Mouse (Mus musculus) kidney, adult 2 months (tissue): ENCODE measurements at regions not wholly inside any gene's neighbourhood (a gene's known extent, or its start where the extent isn't known, plus 50 kb on each side); places are given as distances from the start of the nearest gene placed in this dataset.

ENCODE experiments used
- DNase-seq: peaks from one replicate; pipeline ENCODE4 v3.0.0; 2021
- H3K27ac ChIP-seq: fragments of 200-500 bp; 2 replicates; pipeline ENCODE4 v1.5.1; 2012; ENCODE audit warnings: low read depth, low read length, control low read depth, inconsistent platforms; ENCODE audit not compliant: insufficient read depth
- H3K27me3 ChIP-seq: fragments of 200-500 bp; replicated peaks from 2 replicates; pipeline ENCODE4 v1.6.1; 2012; ENCODE audit warnings: mild to moderate bottlenecking, moderate library complexity, low read length, inconsistent platforms; ENCODE audit not compliant: control insufficient read depth, insufficient read depth
- H3K36me3 ChIP-seq: fragments of 200-500 bp; 2 replicates; pipeline ENCODE4 v1.6.1; 2012; ENCODE audit warnings: mild to moderate bottlenecking, moderate library complexity, low read length, inconsistent platforms; ENCODE audit not compliant: control insufficient read depth, insufficient read depth
- H3K4me1 ChIP-seq: fragments of 200-500 bp; 2 replicates; pipeline ENCODE4 v1.6.1; 2011; ENCODE audit warnings: low read length; ENCODE audit not compliant: control insufficient read depth, insufficient read depth
- H3K4me3 ChIP-seq: fragments of 200-500 bp; 2 replicates; pipeline ENCODE4 v1.5.1; 2011; ENCODE audit warnings: mild to moderate bottlenecking, low read depth, low read length, control low read depth; ENCODE audit not compliant: insufficient read depth
- CTCF ChIP-seq: fragments of 200-500 bp; conservative IDR thresholded peaks from 2 replicates; pipeline ENCODE4 v1.5.1; 2011; ENCODE audit warnings: low read depth, mild to moderate bottlenecking, control low read depth, low read length, moderate library complexity, mixed read lengths; ENCODE audit not compliant: insufficient read depth, insufficient read length
- POLR2A ChIP-seq: fragments of 200-500 bp; IDR thresholded peaks from one replicate; pipeline ENCODE4 v1.6.1; 2011; ENCODE audit warnings: low read depth, low read length, control low read depth
- WGBS: fragments of 180-500 bp; shearing (Covaris S2); methylation state at CpG from one replicate; pipeline ENCODE4 v1.1.7; 2018; 5-methylcytosine and 5-hydroxymethylcytosine counted together

DNA sequence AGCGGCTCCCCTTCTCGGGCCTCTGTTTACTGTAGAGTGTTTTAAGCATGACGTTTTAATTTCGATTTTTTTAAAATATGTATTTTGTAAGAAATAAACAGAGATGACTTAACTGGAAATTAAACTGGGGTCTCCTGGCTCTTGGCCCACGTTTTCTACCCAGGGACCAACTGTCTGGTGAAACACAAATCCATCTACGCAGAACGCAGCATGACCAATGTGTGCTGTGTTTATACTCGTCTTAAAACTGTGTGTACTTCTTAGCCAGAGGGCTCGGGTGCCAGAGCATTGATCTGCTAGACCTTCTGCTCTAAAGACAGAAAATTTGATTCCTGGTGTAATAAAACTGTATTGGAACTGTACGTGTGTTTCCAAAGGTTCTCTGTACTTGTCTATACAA is 172.8 kb upstream of the 2610301B20Rik start:
- Histone ChIP-seq H3K36me3 (no peaks in the 10 kb centered on the region), H3K4me3 (no peak overlapping the region), H3K27me3 (no peaks in the 10 kb centered on the region; the same call in 1 of the 2 replicates), H3K27ac (no peak overlapping the region), H3K4me1 (no peaks in the 10 kb centered on the region)
- TF ChIP-seq POLR2A (no peak), CTCF (no peak)
- no peak for DNase-seq
- WGBS, result 81% methylated on average over 10 of the region's 10 CpGs

DNA sequence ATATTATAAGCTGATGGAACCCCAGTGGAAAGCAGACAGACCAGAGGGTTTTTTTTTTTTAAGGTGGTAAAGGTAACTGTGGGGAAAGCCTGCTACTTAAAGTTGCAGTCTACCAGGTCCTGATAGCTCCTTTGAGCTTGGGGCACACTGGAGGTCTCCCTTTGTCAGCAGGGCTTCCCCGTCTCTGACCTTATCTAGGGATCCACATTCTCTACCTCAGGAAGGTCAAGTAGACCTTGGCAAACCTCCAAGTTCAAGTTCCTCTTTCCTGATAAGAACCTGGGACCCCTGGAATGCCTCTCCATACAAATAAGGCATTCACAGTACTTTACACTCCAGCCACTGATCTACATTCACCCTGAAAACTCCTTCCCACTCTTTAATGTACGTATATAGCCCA is 171.1 kb upstream of the 2610301B20Rik start:
- WGBS, result 72% methylated on average over 2 of the region's 2 CpGs
- no peaks in the 10 kb centered on the region for H3K27me3 ChIP-seq
- H3K4me3 ChIP-seq, result no peak overlapping the region
- no peak overlapping the region for H3K27ac ChIP-seq
- DNase-seq, result no peak
- no peaks in the 10 kb centered on the region for H3K4me1 ChIP-seq
- H3K36me3 ChIP-seq, result no peaks in the 10 kb centered on the region
- no peak for TF ChIP-seq POLR2A
- TF ChIP-seq CTCF, result no peak

DNA sequence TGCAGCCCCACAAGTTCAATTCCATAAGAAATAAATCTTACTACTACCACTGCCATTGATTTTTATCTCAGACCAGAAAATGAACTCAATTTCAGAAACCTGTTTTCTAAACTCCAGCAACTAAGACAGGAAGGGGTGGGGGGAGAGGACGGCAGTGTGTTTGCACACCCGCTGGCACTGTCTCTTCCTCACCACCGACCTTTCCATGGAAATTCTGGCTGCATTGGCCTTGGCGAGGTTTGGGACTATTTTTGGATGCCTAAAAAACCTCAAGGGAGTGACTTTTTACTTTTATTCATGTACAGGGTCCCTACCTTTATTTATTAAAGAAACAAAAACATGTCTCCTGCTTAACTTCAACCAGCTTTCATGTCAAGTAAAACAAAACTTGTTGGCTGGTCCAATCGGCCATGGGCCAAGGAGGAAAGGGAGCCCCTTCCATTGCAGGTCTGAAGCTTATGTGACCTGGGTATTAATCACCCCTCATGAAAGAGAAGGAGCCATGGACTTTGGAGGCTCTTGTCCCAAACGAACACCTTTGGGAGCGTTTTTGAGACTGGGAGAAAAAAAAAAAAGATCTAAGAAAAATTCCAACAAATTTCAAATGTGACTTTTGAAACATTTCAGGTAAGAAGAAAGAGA is 167.2 kb upstream of the 2610301B20Rik start:
- no peak for DNase-seq
- H3K4me1 ChIP-seq, result no peaks in the 10 kb centered on the region
- no peaks in the 10 kb centered on the region for H3K36me3 ChIP-seq
- 53% methylated on average over 7 of the region's 7 CpGs for WGBS
- H3K27ac ChIP-seq, result no peak overlapping the region
- TF ChIP-seq CTCF (no peak), POLR2A (no peak)
- H3K27me3 ChIP-seq, result no peaks in the 10 kb centered on the region
- H3K4me3 ChIP-seq, result no peak overlapping the region

DNA sequence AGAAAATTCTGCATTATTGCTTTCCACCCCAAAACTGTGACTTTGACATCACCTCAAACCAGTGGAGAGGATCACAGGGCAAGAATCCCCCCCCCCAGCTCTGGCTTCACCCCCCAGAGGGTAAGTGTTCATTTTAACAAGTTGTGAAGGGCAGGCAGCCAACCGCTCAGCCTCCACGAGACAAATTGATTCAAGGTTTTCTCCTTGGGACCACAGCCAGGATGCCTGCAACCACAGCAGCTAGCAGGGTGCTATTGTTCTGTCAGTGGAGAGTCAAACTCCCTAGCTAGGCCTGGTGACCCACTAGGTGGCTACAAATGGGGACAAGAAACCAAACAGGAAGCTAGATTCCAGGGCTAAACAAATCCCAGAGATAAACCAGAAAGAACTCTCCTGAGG is 166.6 kb upstream of the 2610301B20Rik start:
- Histone ChIP-seq H3K27ac (no peak overlapping the region), H3K27me3 (no peaks in the 10 kb centered on the region), H3K36me3 (no peaks in the 10 kb centered on the region), H3K4me3 (no peak overlapping the region), H3K4me1 (no peaks in the 10 kb centered on the region)
- TF ChIP-seq POLR2A, result no peak
- TF ChIP-seq CTCF, result no peak
- WGBS, result 28% methylated on average over 2 of the region's 2 CpGs
- peak; percentile 5 for DNase-seq

DNA sequence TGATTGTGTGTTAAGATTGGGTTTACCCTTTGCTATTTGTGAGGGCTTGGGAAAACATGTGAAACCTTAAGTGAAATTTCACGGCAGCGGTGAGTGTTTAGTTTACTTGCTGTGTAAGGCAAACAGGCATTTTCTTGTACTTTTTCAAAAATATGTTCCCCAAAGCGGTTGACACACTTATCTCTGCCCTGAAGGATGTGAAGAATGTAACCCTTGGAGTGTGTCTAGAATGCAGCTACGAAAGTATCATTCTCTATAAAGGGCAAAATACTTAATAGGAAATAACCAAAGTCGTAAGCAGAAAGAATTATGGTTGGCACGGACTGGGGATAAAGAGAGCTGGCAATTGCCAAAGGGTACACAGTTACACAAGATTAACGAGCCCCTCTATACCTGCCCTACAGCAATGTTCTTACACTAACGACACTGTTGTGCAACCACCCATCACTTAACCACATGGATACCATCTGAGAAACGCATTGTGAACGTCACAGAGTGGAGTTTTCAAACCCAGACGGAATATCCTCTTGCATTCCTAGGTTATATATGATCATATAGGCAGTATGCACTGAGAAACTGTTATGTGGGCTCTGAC is 162.3 kb upstream of the 2610301B20Rik start:
- no peaks in the 10 kb centered on the region for H3K36me3 ChIP-seq
- H3K27me3 ChIP-seq, result no peaks in the 10 kb centered on the region
- DNase-seq, result no peak
- no peak overlapping the region for H3K27ac ChIP-seq
- no peak for TF ChIP-seq CTCF
- TF ChIP-seq POLR2A, result no peak
- 52% methylated on average over 11 of the region's 11 CpGs for WGBS
- no peaks in the 10 kb centered on the region for H3K4me1 ChIP-seq
- no peak overlapping the region for H3K4me3 ChIP-seq

DNA sequence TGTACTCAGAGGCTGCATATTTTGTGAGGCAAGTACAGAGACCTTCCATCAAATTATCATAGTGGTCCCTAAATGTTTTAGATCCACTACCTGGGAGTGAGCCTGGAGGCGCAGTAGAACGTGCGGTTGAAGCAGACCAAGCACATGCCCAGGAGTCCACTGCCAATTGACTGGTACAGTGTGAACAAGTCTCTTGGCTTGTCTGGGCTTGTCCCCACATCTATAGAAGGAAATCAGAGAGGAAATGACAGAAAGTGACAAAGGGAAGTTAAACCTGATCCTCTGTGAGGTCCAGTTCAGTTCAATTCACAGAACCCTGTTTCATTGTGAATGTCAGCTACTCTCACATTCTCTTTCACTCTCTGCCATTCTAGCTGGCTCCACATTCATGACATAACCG is 151.0 kb upstream of the 2610301B20Rik start:
- no peaks in the 10 kb centered on the region for H3K4me1 ChIP-seq
- no peaks in the 10 kb centered on the region for H3K36me3 ChIP-seq
- 86% methylated on average over 4 of the region's 4 CpGs for WGBS
- no peak overlapping the region for H3K27ac ChIP-seq
- TF ChIP-seq POLR2A (no peak), CTCF (no peak)
- DNase-seq, result no peak
- H3K4me3 ChIP-seq, result no peak overlapping the region
- H3K27me3 ChIP-seq, result no peaks in the 10 kb centered on the region

DNA sequence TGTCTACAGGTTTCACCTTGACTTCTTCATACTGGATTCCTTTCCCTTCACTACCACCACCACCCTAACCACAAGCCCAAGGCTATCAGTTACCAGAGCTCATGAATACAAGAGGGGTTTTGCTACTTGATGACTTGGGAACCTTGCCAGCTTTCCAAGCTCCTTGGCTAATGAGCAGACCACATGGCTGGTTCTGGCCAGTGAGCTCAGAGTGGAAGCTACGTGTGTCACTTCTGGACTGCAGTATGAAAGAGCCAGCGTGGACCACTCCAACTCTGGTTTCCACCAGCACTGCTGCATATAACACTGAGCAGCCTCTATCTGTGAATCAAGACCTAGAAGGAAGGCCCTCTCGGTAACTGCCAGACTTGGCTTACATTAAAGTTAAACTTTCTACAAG is 146.4 kb upstream of the 2610301B20Rik start:
- 59% methylated on average over 3 of the region's 3 CpGs for WGBS

DNA sequence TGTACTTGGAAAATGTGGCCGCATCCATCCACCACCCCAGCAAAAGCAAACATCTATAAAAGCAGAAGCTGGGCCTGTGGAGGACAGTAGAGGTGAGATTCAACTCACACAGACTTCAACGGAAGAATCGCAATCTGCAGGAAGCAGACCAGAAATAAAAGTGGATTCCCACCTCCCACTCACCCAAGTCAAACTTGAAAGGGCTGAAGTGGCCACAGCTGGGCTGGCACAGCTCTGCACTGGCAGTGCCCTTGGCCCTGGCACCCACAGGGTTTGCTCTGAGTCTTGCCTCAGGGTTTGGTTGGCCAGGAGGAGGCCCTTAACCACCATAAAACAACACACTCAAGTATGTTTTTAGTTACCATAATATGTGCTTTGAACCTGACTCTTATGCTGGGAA is 129.1 kb upstream of the 2610301B20Rik start:
- Histone ChIP-seq H3K4me1 (no peaks in the 10 kb centered on the region), H3K27ac (no peak overlapping the region), H3K27me3 (no peaks in the 10 kb centered on the region), H3K36me3 (no peaks in the 10 kb centered on the region), H3K4me3 (no peak overlapping the region)
- WGBS, result 80% methylated on average over 3 of the region's 3 CpGs
- no peak for TF ChIP-seq POLR2A
- no peak for TF ChIP-seq CTCF
- DNase-seq, result no peak

More for the DNA sequence above, 146.4 kb upstream of the 2610301B20Rik start:
- Histone ChIP-seq H3K4me1 (no peaks in the 10 kb centered on the region), H3K4me3 (no peak overlapping the region), H3K27ac (no peak overlapping the region), H3K36me3 (no peaks in the 10 kb centered on the region), H3K27me3 (no peaks in the 10 kb centered on the region)
- DNase-seq, result peak; percentile 43
- TF ChIP-seq CTCF, result no peak
- no peak for TF ChIP-seq POLR2A
